Mouse (Mus musculus) A20 (cell line): Measurements from ENCODE around the gene Ptch2.
A peak's percentile ranks its signal among the peaks of the same experiment; 100 is the strongest.

Source experiments
- DNase-seq: peaks from one replicate; pipeline ENCODE4 v3.0.0-alpha.2; 2011; ENCODE audit warnings: low read depth, low spot score

The Ptch2 gene

DNA sequence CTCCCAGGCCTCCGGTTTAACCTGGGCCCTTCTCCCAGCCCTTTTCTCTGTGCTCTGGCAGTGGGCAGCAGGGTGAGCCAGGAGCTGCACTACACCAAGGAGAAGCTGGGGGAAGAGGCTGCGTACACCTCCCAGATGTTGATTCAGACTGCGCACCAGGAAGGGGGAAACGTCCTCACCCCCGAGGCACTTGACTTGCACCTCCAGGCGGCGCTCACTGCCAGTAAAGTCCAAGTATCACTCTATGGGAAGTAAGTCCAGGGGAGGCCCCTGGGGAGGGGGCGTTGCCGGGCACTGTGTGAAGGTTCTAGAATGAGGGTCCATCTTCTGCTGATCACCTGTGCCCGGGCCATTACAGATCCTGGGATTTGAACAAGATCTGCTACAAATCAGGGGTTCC is 8.8 kb downstream of the Ptch2 start:
- DNase-seq, result no peak

DNA sequence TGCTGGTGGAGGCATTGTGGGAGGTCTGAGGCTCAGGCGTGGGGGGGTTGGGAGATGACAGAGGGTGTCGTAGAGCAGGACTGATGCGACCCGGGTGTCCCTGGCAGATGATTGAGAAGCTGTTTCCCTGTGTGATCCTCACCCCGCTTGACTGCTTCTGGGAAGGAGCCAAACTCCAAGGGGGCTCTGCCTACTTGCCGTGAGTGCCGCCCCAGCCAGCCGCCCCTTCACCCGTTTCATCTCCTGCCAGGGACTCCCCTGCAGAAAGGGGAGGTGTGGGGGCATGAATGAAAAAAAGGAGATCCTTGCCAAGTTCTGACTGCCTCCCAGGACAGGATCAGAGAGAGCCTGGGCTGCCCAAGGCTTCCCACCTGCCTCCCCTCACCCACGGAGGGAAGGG is 9.3 kb downstream of the Ptch2 start:
- DNase-seq, result no peak

DNA sequence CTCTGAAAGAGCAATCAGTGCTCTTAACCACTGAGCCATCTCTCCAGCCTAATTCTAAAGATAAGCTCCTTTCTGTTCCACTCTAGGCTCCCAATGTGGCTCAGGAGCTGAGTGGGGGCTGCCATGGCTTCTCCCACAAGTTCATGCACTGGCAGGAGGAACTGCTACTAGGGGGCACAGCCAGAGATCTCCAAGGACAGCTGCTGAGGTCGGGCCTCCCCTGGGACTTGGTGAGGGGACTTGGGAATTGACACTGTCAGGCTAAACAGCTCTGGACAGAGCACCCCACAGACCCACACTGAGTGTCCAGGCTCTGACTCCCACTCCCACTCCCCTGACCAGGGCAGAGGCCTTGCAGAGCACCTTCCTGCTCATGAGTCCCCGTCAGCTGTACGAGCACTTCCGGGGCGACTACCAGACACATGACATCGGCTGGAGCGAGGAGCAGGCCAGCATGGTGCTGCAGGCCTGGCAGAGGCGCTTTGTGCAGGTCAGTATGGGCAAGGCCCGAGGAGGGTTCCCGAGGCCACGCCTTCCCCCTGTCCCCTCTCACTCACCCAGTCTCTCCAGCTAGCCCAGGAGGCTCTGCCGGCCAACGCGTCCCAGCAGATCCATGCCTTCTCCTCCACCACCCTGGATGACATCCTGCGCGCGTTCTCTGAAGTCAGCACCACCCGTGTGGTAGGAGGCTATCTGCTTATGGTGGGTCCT is 12.1 kb downstream of the Ptch2 start:
- DNase-seq, result no peak

DNA sequence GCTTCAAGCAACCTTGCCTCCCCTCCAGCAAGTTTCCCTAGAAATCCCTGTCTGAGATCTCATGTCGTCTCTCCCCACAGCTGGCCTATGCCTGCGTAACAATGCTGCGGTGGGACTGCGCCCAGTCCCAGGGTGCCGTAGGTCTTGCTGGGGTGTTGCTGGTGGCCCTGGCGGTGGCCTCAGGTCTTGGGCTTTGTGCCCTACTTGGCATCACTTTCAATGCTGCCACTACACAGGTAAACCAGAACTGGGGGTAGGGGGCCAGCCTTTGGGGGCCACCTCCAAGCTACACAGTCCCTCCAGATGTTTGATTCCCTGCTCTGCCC is 12.6 kb downstream of the Ptch2 start:
- DNase-seq, result no peak

DNA sequence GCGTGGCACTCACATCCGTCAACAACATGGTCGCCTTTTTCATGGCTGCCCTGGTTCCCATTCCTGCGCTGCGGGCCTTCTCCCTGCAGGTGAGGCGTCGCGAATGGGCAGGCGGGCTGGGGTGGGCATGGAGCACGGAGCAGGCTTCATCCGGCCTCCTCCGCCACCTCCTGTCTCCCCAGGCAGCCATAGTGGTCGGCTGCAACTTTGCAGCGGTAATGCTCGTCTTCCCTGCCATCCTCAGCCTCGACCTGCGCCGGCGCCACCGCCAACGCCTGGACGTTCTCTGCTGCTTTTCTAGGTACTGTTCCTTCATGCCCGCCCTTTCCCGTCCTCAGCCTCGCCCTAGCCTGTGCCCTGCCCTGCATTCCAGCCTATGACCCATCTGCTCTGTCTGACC is 13.5 kb downstream of the Ptch2 start:
- DNase-seq, result no peak

DNA sequence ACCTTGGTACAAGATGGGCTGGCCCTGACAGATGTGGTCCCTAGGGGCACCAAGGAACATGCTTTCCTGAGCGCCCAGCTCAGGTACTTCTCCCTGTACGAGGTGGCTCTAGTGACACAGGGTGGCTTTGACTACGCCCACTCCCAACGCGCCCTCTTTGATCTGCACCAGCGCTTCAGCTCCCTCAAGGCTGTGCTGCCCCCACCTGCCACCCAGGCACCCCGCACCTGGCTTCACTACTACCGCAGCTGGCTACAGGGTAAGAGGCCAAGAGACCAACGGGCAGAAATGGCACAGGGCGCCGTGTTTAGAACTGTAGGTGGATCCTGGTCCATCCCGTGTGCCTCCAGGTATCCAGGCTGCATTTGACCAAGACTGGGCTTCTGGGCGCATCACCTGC is 14.4 kb downstream of the Ptch2 start:
- peak; percentile 54 for DNase-seq

DNA sequence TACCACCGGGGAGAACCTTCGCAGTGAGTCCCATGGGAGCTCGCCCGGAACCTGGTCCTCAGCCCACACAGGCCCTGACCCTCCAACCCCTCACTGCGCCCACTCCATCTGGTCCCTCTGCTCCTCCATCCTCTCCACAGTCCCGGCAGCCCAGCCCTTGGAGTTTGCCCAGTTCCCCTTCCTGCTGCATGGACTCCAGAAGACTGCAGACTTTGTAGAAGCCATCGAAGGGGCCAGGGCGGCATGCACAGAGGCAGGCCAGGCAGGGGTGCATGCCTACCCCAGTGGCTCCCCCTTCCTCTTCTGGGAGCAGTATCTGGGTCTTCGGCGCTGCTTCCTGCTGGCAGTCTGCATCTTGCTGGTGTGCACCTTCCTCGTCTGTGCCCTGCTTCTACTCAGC is 15.1 kb downstream of the Ptch2 start:
- DNase-seq, result no peak

DNA sequence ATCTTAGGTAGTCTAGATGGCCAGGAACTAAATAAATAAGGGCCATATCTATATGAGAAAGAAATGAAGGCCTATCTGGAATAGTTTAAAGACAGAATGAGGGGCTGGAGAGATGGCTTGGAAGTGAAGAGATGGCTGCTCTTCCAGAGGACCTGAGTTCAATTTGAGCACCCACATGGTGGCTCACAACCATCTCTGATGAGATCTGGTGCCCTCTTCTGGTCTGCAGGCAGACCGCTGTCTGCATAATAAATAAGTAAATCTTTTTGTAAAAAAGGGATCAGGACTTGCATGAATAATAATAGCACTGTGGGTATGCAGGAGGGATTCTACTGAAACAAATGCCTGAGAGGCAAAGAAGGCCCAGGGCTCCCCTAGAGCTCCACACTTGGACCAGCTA is 17.4 kb downstream of the Ptch2 start:
- DNase-seq, result peak; percentile 37

DNA sequence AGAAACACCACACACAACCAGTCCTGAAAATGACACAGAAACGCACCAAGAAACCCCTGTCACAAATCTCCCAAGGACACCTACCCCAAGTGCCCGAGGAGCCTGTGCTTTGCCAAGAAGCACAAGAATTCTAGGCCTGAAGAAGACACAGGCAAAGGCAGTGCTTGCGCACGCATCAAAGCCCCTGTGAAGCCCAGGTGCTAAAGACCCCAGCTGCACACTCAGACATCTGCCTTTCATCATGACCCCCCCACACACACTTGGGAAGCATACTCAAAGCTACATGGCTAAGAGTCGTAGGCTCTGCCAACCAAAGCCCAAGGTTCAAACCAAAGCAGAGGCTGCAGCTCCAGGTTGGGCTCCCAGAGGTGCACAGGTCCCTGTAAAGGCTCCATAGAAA is 19.7 kb downstream of the Ptch2 start:
- DNase-seq, result no peak

DNA sequence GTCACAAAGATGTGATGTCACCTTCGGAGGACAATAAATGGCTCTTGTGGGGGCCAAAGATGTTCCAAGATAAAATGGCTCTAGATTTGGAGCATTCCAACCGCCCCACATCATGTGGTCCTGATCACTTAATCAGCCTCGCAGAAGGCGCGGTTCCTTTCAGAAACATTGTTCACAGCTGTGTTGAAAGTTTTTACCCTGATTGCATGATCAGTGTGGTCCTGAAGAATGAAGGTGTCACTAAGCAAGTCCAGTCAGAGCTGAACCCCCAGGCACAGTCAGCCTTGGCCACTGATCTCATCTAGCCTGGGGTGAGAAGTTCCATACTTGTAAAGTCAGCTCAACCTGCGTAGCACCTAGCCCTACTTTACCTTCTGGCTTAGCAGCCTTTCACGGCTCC is 22.1 kb downstream of the Ptch2 start:
- no peak for DNase-seq

DNA sequence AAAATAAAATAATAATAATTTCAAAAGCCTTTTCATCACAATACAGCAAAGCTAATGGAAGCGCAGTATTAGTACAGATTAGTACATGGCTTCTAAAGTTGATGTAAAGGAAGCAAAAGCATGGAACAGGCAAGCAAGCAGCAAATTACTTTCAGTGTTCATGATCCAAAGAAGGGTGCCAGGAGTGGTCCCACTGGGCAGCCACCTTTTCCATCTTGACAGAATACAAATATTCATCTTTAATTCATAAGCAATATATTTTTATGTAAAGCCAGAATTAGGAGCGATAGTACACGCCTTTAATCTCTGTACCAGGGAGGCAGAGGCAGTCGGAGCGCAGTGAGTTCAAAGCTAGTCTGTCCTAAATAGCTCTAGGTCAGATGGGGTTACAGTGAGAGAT is 23.8 kb downstream of the Ptch2 start:
- DNase-seq, result no peak

DNA sequence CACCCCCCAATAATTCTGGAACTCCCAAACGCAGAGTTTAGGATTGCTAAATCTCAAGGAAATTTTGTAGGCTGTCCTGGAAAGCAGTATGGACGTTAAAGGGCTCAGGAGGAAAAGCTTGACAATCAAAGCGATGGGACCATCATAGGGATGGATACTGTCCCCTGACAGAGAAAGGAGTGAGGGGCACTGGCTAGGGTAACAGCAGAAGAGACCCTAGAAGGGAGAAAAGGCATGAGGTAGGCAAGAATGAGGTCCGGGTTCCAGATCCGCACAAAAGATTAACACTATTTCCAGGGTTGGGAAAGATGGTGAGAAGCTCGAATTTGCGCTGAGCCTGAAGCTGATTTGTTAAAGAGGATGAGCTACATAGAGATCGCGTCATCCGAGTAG is 24.2 kb downstream of the Ptch2 start:
- no peak for DNase-seq

DNA sequence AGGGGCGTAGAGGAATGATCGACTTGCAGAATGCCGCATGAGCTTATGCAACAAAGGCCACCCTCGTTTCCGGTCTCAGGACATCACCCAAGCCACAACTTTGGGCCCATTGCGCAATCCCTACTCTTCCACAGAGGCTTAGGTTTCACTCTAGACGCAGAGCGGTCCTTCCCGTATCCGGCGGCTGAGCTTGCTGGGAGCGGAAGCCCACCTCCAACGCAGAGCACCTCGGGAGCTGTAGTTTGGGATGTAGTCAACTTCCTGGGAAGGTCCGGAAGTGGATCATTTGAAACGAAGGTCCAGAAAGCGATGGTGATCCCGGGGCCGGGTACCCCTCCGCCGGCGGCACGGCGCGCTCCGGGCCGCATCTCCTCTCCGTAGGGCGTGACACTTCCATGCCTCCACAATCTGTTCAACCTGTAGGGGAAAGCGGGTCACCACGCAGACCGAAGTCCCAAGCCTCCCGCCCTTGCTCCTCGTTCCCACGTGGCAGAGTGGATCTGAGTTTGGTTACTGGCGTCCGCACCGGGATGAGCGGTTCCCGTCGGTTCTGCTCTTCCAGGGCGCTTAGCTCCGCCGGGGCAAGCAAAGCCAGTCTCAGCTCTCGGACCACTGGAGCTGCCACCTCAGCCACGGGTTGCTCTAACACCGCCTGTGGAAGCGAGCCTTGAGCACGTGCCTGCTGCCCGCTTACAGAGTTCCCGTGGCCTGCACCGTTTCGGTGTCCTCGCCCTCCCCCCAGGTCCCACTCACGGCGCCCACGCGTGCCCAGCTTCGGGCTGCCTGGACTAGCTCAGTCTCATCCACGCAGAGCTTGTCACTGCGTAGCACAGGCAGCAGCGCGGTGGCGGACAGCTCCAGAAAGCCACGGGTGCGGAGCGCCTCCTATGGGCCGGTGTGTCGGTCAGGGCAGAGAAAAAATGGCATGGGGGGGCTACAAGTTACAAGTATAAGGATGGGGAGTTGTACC is 24.9 kb downstream of the Ptch2 start:
- peak; percentile 94 for DNase-seq

DNA sequence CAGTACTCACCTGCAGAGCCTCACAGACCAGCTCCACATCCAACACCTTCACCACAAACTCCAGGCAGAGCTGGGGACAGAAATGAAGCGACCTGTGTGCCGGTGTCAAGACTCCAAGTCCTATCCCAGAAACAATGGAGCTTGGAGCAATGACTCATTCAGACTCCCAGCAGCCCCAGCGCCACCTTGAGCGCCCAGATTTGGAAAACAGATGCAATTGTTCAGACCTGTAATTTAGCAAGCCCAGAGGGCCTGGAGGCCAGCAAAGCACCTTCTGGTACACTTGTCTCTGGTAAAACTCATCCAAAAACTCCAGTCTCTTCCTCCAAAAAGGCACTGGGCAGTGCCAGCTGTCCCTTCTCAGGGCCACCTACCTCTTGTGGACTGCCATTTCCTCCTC is 26.3 kb downstream of the Ptch2 start:
- no peak for DNase-seq

DNA sequence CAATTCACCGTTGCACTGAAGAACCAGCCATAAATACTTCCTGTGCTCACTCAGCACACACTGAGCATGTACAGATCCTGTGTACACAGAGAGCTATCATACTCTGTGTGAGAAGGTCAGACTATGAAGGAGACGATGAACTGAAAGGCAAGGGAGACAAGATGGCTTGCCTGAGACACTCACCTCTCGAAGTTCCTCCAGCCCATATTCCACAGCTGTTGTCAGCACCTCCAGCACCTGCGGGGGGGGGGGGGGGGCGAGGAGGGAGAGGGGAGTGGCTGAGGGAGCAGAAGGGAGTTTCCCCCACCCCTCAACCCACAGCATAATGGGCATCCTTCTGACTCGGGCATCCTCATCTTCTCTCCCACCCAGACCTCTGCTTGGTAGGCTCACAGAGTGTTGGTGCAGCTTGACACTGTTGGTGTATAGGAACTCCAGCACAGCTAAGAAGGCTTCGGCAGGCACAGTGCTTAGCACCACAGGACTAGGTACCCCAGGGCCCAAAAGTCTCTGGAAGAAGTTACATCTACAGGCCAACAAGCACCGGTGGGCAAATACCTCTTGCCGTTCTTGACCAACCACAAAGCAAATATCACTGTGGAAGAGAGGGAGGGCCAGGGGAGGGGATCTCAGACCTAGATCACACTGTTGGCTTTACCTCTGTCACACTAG is 27.8 kb downstream of the Ptch2 start:
- DNase-seq, result no peak

DNA sequence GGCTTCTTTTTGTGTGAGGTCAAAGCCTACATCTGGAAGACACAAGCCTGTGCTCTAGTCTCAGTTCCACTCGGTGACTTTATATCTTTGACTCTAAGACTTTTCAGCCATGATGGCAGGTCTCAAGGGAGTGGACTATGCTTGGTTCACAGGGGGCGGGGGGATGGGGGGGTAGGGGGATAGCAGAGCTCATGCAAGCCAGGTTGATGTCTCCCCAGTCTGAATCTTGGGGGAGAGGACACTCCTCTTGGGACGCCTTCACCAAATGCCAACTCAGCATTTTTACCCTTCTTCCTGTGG is 28.3 kb downstream of the Ptch2 start:
- DNase-seq, result no peak

DNA sequence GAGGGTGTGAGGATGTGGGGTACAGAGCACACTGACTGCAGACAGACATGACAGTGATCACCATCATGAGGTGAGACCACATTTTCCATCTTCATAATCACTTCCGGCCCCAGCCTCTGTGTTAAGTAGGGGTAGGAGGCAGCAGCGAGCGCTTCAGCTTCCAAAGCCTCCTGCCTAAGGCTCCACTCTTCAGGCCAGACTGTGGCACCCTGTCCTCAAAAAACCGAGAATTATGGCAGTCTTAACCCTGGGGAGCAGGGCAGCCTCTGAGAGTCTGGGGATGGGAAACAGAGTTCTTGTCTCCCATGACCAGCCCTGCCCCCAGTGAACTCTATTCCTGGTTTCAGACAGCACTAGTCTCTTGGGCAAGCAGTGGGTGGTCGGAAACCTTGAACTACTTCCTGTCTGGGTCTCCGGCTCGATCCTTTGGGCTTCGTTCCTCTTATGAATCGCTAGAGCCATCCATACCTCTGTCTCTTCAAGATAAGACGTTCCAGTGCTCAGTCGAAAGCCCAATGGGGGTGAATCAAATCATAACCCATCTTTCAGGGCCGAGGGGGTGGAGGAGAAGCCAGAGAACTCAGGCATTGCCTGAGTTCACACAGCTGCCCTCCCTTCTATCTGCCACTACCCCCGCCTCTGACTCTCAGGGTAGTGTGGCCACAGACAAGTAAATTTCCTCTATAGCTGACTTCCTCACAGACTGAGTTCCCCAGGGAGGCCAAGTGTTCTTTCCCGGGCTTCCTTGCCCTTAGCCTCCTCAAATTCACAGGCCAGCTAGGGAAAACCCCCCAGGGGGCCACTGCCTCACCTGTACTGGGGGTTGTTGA is 28.9 kb downstream of the Ptch2 start:
- peak; percentile 85 for DNase-seq

DNA sequence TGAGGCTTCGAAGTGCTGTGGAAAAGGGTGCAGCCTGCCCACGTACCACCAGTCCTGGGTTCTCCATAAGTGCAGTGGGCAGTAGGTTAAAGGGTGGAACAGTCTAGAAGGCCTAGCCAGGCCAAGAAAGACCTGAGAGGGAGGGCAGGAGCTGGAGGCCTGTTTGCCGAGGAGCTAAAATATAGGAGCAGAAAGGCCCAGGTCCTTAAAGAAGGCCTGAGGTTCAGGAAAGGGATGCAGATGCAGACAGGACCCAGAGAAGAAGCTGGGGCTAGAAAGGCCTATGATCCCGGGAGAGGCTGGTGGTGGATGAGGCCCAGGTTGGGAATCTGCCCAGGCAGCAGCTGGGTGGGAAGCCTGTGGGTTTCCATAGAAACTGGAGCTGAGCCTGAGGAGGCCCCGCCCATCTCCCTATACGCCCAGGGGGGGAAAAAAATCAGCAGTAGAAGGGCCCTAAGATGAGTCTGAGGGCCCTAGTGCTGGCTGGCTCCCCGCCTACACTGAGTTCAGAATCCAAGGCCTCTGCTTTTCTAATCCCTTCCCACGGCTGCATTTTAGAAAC is 29.6 kb downstream of the Ptch2 start, which contains the start of gene Btbd19:
TSS of gene Btbd19 (minus strand) at position 378 of the 562 bp plus-strand sequence.
- no peak for DNase-seq

DNA sequence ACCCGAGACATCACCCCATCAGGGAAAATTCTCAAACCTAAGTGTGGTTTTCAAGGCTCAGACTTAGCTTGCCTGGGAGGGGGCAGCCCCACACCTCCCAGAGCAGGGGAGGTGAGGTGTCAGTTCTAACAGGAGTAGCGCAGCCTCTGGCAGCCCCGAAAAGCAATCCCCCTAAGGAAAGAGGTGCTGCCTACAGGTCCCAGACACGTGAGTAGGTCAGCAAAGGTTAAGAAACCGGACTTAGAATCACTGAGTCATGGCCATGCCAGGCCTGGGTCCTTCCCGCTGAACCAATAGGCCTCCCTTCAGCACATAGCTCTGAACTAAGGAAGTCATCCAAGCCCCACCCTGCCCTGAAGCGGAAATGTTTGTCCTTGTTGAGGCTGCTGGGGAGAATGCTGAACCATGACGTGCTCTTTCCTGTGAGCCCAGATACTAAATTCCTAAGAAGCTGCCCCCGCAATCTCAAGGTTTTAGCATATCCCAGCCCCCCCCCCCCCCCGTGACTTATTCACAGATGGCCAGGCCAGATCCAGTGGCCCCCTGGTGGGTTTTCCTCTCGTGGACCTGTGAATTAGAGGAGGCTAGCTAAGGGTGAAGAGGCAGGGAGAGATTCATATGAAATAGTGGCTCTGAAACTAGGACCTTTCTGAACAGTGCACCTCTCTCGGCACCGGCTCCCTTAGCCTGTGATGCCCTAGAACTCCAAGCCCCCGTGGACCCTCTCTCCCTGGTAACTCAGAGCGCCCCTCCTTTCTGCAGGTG is 30.2 kb downstream of the Ptch2 start:
- no peak for DNase-seq

DNA sequence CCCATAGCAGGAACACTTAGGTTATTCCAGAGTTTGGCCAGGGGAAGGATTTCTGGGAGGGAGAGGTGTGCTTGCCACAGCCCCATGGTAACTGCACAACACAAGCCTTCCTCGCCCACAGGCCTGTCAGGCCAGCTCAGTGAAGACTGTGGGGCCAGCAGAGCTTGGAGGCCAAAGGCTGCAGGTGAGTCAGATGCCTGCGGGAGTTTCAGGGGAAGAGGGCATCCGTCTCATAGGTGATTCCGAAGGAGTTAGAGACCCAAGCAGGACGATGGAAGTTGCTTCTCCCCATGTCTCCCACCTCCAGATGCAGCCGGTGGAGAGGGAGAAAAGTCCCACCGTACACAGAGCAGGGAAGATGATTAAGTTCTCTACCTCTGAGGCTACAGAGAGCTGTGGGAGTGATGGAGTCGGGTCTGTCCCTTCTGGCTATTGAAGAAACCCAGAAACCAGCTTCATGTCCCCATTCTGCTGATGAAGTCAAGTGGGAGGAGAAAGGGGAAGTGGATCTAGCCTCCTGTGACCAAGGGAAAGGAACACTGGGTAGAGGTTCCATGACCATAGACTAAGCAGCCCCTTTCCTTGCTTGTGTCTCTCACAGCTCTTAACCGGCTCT is 30.9 kb downstream of the Ptch2 start, which contains the start of gene Tctex1d4:
TSS of gene Tctex1d4 (plus strand) at position 120 of the 616 bp plus-strand sequence.
- DNase-seq, result no peak
